In genomic region chr17:87873943-87874342, GRCm38 (mm10) we compare ENCODE assay signal across 18 mouse cellular contexts. TPM values are rescaled to one million over a fixed set of nuclear protein-coding genes. Genes with fewer than 3 reads are reported as not detected.
A peak's percentile ranks its signal among the peaks of the same experiment; 100 is the strongest.
DNase-seq lines count a peak whose midpoint lies in the region; ATAC-seq and TF ChIP-seq lines count a peak whose summit lies in the region.
"Had no signal": no experiment of that assay in that cellular context is flagged by ENCODE, and none has a peak within 500 bp of the region (broad histone marks: within the 10 kb centered on the region; RNA-seq: fewer than 3 reads in every experiment).

No protein-coding gene starts in this region.

- no peak for TF ChIP-seq CTCF in stomach, postnatal 0 days (IDR thresholded peaks at IDR 0.05; ENCODE audit: low read depth)

- no peak overlapping the region for H3K9ac ChIP-seq in liver, embryonic 11.5 days (ENCODE audit: low read depth, low read length)
- no peak overlapping the region for H3K9ac ChIP-seq in stomach, postnatal 0 days (ENCODE audit: low read length)
- H3K9ac ChIP-seq: hindbrain, embryonic 15.5 days had no signal

- H3K4me3 ChIP-seq in liver, embryonic 11.5 days (ENCODE audit: low read depth, low read length) = no peak overlapping the region
- no peak overlapping the region for H3K4me3 ChIP-seq in limb, embryonic 10.5 days
- H3K4me3 ChIP-seq in stomach, postnatal 0 days (ENCODE audit: low read depth, low read length) = no peak overlapping the region
- H3K4me3 ChIP-seq: embryonic facial prominence, embryonic 10.5 days; hindbrain, embryonic 15.5 days had no signal

- H3K4me1 ChIP-seq in liver, embryonic 11.5 days (replicated peaks; ENCODE audit: control insufficient read depth, insufficient read depth, low read length) = no peaks in the 10 kb centered on the region; the same call in 1 of the 2 replicates
- H3K4me1 ChIP-seq in limb, embryonic 10.5 days = peaks cover 27% of the 10 kb centered on the region
- no peaks in the 10 kb centered on the region for H3K4me1 ChIP-seq in stomach, postnatal 0 days (replicated peaks; ENCODE audit: control insufficient read depth, insufficient read depth)

- no peaks in the 10 kb centered on the region for H3K9me3 ChIP-seq in liver, embryonic 11.5 days (ENCODE audit: control insufficient read depth, low read length)
- no peaks in the 10 kb centered on the region for H3K9me3 ChIP-seq in limb, embryonic 10.5 days (replicated peaks)
- no peaks in the 10 kb centered on the region for H3K9me3 ChIP-seq in stomach, postnatal 0 days (ENCODE audit: control insufficient read depth, low read length)
- H3K9me3 ChIP-seq: embryonic facial prominence, embryonic 10.5 days; hindbrain, embryonic 15.5 days had no signal

- no peak for ATAC-seq in cerebellum, adult (ENCODE audit: insufficient number of reproducible peaks, low FRiP score, low TSS enrichment)
- no peak for ATAC-seq in liver, embryonic 11.5 days (replicated peaks; ENCODE audit: low FRiP score)
- ATAC-seq in stomach, postnatal 0 days (ENCODE audit: low FRiP score, low TSS enrichment) = no peak
- ATAC-seq: activated CD4-positive, CD25-positive, alpha-beta regulatory T cell, adult 4 months; forebrain, embryonic 14.5 days; Patski had no signal

- no peak for TF ChIP-seq EP300 in stomach, postnatal 0 days (optimal IDR thresholded peaks at IDR 0.05)

- no peak overlapping the region for H3K27ac ChIP-seq in liver, embryonic 11.5 days (ENCODE audit: low read depth, low read length)
- no peak overlapping the region for H3K27ac ChIP-seq in limb, embryonic 10.5 days
- no peak overlapping the region for H3K27ac ChIP-seq in stomach, postnatal 0 days (replicated peaks)
- H3K27ac ChIP-seq: embryonic facial prominence, embryonic 10.5 days; hindbrain, embryonic 15.5 days had no signal

- 79% methylated on average over 4 of the region's 4 CpGs for WGBS in liver, embryonic 11.5 days
- 83% methylated on average over 4 of the region's 4 CpGs for WGBS in limb, embryonic 10.5 days
- WGBS in stomach, postnatal 0 days = 78% methylated on average over 4 of the region's 4 CpGs

- peak; percentile 42 for DNase-seq in cerebellum, adult 9-10 months
- DNase-seq in liver, embryonic 11.5 days (ENCODE audit: low spot score) = peak; percentile 17
- no peak for DNase-seq in liver
- peak; percentile 9 for DNase-seq in limb, embryonic 10.5 days (ENCODE audit: low spot score)
- peak; percentile 2 for DNase-seq in stomach, postnatal 0 days (ENCODE audit: low spot score)
- DNase-seq: adrenal gland, postnatal 14 days; heart, adult 18-20 months had no signal

- H3K27me3 ChIP-seq in liver, embryonic 11.5 days (replicated peaks; ENCODE audit: control insufficient read depth, insufficient read depth, low read length) = no peaks in the 10 kb centered on the region
- H3K27me3 ChIP-seq in limb, embryonic 10.5 days (ENCODE audit: low read depth, poor library complexity, severe bottlenecking) = peaks cover 4% of the 10 kb centered on the region; the same call in 1 of the 2 replicates
- H3K27me3 ChIP-seq in stomach, postnatal 0 days (ENCODE audit: control insufficient read depth, insufficient read depth, low read length) = no peaks in the 10 kb centered on the region
- H3K27me3 ChIP-seq: CH12.LX; hindbrain, embryonic 15.5 days had no signal

- no peaks in the 10 kb centered on the region for H3K36me3 ChIP-seq in liver, embryonic 11.5 days (ENCODE audit: control insufficient read depth, insufficient read depth, low read length)
- no peaks in the 10 kb centered on the region for H3K36me3 ChIP-seq in limb, embryonic 10.5 days
- no peaks in the 10 kb centered on the region for H3K36me3 ChIP-seq in stomach, postnatal 0 days (ENCODE audit: control insufficient read depth, insufficient read depth, low read length)
- H3K36me3 ChIP-seq: embryonic facial prominence, embryonic 10.5 days; hindbrain, embryonic 15.5 days had no signal

- H3K4me2 ChIP-seq in liver, embryonic 11.5 days = no peak overlapping the region
- H3K4me2 ChIP-seq in stomach, postnatal 0 days (replicated peaks; ENCODE audit: low read depth) = no peak overlapping the region
- H3K4me2 ChIP-seq: heart, embryonic 11.5 days; hindbrain, embryonic 15.5 days had no signal

RNA-seq across cellular contexts. Expression of gene Rpl36-ps4, which starts 46.8 kb away (rescaled TPM):
- polyA plus RNA-seq in liver, embryonic 11.5 days (2014; fragmentation: Nextera tagmentation; extraction: Ambion mirVana) = not detected in 2 replicates
- polyA plus RNA-seq in limb, embryonic 10.5 days (2016; fragmentation: Nextera tagmentation; extraction: Ambion mirVana) = not detected in 2 replicates
- polyA plus RNA-seq in stomach, postnatal 0 days (2015; fragmentation: Nextera tagmentation; extraction: Ambion mirVana) = not detected in 2 replicates
- polyA plus RNA-seq: activated CD4-positive, CD25-positive, alpha-beta regulatory T cell, adult 4 months; embryonic facial prominence, embryonic 10.5 days; embryonic facial prominence, embryonic 14.5 days; forebrain, embryonic 14.5 days; heart, embryonic 11.5 days; heart, embryonic 16.5 days; hindbrain, embryonic 11.5 days; hindbrain, embryonic 15.5 days; Patski had no signal
